Mouse (Mus musculus): ENCODE results near the gene G0s2. TPM values are rescaled to one million over a fixed set of nuclear protein-coding genes. Genes with fewer than 3 reads are reported as not detected.

Gene G0s2
- 1 to 10 TPM; 5.3 to 8.7 TPM for total RNA-seq (2021)

DNA sequence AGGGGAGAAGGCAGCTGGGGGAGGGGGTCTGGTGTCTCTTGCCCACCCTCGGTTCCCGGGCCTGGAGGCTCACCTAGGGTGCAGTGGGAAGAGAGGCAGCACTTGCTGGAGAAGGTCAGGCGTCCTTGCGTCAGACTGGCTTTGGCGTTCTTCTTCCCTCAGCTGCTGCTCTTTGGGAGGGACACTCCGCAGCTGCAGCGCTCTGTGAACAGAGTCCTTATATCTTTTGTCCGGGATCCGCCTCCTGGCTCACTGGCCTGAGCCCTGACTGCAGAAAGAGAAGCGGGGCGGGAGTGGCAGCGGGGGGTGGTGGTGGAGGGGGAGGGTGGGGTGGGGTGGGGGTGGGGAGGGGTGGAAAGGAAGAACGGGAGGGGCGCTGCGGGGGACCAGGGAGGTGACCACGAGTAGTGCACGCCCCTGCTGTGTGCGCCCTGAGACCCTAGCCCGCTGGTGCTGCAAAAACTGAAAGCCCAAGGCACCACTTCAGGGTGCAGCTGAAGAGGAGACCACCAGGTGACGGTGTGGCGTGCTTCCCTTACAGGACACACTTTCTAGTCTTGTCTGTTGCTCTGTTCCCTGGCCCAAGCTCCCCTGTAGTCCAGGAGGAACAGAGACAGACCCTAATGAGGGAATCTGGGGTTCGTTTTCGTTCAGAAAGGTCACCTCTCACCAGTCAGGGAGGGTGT is at the start of gene G0s2:
TSS of gene G0s2 (minus strand) at position 302 of the 686 bp plus-strand sequence.
- intact Hi-C loops (cut with DNase I): loop anchor here (5.0 kb wide), 1 partner anchor 44 kb away; no protein-coding TSS in a partner anchor
- peak; percentile 52 to 55 for DNase-seq (ENCODE audit: low spot score in 2 of 2)

DNA sequence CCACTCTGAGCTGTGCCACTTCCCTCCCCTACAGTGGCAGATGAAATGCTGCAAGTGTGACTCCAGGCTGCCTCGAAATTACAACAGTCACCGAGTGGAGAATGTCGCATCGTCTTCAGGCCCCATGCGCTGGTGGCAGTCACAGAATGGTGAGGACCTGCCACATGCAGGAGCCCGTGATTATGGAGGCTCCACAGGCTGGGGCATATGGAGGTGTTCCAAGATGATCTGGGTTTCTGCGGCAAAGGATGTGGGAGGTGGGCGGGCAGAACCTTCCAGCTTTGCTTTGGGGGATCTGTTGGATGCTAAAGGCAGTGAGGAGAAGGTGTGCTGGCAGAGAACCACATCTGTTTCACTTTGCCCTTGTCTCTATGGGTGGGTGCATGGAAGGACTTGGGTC is 47.4 kb upstream of the G0s2 start:
- intact Hi-C loops (cut with DNase I): loop anchor here (5.0 kb wide), 1 partner anchor 113 kb away; the partner anchor contains the start of gene Lamb3

DNA sequence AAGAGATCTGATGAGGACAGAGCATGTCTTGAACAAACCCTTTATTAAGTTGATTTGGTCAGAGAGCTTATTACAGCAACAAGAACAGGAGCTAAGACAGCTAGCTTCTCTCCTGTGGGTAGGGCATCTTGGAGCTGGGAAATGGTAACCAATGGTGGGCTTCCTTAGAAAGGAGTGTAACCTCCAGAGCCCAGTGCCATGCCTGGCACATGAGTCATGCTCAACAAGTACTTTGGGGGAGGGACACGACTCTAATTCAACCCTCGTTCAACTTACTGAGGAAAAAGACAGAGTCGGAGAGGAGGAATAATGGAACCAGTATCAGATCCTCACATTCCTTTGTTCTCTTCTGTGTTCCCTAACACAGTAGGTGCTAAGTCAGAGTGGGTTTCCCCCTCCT is 46.7 kb upstream of the G0s2 start:
- no peak for DNase-seq (ENCODE audit: low spot score in 2 of 2)
- intact Hi-C loops (cut with DNase I): loop anchor here (5.0 kb wide), 2 partner anchors 47 to 112 kb away; partner anchors contain the start of genes G0s2 and Lamb3

More for the DNA sequence above, 47.4 kb upstream of the G0s2 start:
- peak in 1 of 2 experiments; percentile 23 for DNase-seq (ENCODE audit: low spot score in 2 of 2)

DNA sequence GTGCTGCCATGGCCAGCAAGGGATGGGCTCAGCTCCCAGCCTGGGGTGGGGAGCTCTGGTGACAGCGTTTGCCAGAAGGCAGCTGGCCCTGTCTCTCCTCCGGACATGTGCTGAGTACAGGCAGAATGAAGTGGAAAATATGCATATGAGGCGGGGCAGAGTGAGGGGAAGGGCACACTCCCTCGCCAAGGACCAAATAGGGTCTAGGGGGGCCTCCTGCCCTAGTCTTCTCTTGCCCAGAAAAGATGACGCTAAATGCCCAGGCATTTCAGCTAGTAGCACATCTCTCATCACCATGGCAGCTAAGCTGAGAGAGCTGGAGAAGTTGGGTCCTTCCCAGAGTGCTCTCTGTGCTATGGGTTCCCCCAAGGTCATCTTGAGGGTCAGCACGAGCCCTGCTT is 44.1 kb upstream of the G0s2 start:
- intact Hi-C loops (cut with DNase I): loop anchor here (5.0 kb wide), 1 partner anchor 45 kb away; the partner anchor contains the start of gene G0s2
- peak in 1 of 2 experiments; percentile 42 for DNase-seq (ENCODE audit: low spot score in 2 of 2)

DNA sequence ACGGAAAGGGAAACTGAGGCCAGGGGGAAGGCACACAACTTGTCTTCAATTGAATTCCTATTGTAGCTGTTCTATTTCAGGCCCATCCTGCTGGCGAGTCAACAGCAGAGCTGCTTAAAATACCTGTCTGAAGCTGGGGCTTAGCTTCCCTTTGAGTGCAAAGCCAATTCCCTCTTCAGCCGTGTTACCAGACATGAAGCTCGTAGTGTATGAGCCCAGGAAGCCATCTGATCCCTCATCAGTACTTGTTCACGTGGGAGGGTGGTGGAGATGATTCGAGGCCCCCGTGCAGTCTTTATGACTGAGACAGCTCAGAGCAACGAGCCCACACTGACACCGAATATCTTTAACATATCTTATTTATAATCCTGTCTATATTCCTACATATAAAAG is 43.3 kb upstream of the G0s2 start:
- intact Hi-C loops (cut with DNase I): loop anchor here (5.0 kb wide), 1 partner anchor 44 kb away; the partner anchor contains the start of gene G0s2
- peak; percentile 25 to 41 for DNase-seq (ENCODE audit: low spot score in 2 of 2)

DNA sequence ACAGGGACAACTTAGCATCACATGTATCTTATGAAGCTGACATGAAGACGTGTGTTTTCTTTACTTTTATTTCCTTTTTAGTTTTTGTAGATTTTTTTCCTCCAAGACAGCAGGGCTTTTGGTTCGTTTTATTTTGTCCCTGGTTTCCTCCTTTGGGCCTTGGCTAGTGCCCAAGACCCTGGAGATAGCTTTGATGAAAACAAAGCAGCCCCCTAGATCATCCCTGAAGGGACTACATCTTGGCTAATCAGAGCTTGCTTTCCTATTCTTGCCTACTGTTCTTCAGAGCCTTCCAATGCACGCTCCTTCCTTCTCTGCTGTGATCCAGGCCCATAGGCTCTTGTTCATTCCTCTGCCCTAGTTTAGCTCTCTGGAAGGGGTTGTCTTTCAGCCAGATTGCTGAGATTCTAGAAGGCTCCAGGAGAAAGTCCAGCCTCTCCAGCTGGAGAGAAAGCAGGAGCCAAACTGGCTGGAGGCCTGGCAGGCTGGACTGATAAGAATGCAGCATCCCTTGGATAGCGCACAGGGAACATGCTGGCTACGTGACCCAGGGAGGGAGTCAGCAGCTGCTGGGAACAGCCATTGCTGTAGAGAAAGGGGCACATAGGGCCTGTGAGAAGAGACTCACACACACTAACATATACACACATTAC is 42.8 kb upstream of the G0s2 start:
- intact Hi-C loops (cut with DNase I): loop anchor here (5.0 kb wide), 1 partner anchor 44 kb away; the partner anchor contains the start of gene G0s2
- peak; percentile 64 to 70 for DNase-seq (ENCODE audit: low spot score in 2 of 2)

DNA sequence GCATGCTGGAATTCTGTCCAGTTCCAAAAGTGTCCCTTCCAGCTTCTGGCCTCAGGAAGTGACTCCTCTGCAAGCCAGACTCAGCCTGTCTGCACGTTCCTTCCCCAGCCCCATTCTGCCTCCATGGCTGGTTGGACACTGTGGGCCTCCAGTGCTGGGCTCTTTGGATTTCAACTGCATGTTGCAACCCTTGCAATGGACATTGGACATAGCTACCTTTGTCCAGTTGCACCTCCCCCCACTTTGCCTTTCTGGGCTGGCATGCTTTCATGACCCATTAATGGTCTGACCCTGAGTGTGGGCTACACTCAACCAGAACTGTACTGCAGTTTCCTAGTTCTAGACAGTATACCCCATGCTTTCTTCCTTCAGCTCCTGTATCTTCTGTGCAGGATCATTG is 38.6 kb upstream of the G0s2 start:
- no peak for DNase-seq (ENCODE audit: low spot score in 2 of 2)
- intact Hi-C loops (cut with DNase I): no loop called here

DNA sequence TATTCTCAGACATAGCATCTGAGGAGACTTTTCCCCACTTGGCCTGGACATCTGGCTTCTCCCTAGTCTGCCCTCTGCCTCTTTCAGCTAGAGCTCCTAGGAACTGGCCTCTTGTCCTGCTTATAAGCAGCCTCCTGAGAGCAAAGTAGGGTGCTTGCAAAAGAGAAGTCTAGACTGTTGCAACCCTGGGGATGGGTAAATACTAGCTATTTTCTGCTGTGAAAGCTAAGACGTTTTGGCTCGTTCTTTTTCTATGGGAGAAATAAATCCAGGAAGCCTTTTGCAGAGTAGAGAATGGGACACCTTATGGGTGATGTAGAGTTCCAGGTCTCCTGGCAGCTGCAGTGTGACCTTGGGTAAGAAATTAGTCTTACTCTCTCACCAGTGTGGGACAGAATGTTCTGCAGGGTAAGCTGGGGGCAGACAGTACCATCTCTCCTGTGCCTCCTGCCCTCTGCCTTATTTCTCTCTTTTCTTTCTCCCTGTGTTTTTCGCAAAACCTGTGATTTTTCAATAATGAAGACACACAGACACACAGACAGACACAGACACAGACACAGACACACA is 37.6 kb upstream of the G0s2 start:
- DNase-seq (ENCODE audit: low spot score in 2 of 2): no peak
- intact Hi-C loops (cut with DNase I): no loop called here

DNA sequence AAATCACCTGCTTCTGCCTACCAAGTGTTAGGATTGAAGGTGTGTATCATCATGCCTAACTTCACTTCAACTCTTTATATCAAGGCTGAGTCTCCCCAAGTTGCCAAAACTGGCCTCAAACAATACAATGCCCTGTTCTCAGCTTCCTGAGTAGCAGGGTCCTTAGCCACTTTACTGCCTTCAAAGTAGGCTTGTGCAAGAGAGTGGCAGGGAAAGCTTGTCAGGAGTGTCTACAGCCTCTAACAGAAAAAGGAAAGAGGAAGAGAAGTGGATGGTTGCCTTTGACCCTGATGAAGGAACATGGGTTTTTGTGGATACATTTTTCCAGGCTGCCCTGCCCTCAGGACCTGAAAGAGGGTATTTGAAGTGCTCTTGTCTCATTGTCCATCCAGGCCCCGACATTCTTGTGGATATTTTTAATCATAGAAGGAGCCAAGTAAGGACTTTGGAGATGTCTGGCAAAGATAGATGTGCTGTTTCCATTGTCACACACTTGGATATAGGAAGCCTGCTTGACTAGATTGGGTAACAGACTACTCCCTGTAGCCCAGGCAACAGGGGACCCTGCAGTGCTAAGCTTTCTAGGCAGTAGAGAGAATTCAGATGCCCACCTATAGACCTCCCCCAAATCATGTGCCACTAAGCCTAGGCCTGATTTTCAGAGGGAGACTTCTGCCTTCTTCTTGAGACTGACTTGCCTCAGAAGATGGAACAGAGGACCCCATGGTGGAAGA is 36.9 kb upstream of the G0s2 start:
- DNase-seq (ENCODE audit: low spot score in 2 of 2): no peak
- intact Hi-C loops (cut with DNase I): no loop called here

DNA sequence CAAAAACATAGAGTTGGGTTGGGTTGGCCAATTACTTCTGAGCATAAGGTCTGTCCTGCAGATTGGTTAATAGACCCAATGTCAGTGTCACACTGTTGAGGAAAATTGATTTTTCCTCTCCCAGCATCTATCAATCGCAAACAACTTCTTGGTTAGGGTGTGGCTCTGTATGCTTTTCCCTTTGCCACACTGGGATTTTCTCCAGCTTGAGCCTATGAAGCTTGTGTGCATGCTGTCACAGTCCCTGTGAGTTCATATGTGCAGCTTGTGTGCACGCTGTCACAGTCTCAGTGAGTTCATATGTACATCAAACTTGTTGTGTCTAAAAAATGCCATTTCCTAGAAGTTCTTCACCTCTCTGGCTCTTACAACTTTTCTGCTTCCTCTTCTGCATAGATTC is 33.8 kb upstream of the G0s2 start:
- intact Hi-C loops (cut with DNase I): no loop called here
- DNase-seq (ENCODE audit: low spot score in 2 of 2): no peak

DNA sequence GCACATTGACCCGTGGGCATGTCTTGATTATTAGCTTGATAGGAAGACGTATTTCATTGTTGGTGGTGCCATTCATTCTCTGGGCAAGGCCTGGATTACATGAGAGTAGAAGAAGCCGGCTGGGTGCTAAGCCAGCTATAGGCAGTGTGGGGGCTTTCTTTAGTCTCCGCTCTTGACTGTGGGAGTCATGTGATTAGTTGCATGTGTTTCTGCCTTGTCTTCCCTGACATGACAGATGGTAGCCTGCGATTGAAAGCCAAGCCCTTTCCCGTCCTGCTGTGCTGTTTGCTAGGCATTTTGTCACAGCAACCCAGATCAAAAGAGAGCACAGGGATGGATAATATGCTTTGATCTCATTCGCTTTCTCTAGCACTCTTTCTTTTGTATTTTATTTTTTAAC is 32.4 kb upstream of the G0s2 start:
- DNase-seq (ENCODE audit: low spot score in 2 of 2): no peak
- intact Hi-C loops (cut with DNase I): no loop called here

DNA sequence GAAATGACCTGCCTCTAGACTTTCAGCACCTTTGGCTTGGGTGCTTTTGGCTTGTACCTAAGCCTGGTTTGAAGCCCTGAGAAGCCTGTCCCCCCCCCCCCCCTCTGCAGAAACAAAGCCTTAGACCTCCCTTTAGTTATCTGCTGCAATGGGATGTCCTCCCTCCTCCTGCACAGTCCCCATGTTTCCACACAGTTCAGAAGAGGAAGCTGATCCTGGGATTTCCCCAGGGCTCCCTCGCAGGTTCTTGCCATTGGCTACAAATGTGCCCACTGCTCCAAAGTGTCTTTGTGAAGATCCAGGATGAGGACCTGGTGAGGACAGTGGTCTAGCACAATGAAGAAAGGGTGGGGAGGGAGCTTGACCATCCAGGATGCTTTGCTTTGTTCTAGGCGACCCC is 30.1 kb upstream of the G0s2 start:
- no peak for DNase-seq (ENCODE audit: low spot score in 2 of 2)
- intact Hi-C loops (cut with DNase I): no loop called here

DNA sequence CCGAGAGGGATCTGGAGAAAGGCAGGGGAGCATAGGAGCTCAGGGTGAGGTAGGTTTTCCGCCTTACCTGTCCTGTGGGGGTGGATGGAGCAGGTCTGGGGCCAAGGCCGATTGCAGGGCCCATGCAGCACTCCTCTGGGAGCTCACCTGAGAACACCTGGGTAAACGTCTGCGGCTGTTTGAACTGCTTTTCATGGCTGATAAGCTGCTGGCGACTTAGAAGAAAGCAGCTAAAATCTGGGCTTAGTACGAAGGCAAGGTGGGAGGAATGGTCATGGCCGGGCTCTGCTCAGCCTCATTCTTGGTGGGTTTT is 29.0 kb upstream of the G0s2 start:
- intact Hi-C loops (cut with DNase I): no loop called here
- no peak for DNase-seq (ENCODE audit: low spot score in 2 of 2)

DNA sequence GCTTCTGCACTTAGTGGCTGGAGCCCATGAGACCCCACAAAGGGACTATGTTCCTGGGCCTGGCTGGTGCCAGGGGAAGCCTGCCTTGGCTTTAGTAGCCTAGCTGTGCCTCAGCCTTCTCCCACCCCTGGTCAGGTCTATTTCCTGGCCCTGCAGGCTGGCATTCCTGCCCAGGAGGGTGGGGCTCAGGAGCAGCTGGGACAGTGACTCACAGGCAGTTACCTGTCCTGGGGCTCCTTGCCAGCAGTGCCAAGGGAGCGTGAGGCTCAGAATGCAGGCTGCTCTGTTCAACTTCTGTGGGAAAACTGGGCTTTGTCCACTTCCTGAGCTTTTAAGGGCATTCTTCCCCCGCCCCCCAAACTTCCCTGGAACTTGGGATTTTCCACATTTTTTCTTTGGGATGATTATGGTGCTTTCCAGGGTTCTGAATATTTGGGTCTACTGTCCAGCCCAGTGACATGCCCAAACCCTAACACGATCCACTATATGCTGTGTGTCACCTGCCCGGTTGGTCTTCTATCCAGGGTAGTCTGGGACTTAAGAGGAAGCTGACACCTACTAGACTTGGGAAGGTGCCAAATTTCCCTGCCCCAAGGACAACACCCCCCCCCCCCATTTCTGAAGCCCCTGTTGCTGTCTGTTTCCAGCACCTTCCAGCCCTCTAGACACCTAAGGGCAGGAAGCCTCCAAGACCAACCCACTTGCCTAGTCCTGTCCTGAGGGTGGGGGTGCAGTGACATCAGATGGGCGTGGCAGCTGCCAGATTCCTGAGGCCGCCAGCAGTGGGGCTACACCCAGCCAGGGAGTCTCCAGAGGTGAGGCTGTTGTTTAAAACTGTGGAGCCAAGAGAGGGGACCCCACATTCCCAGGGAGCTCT is 28.4 kb upstream of the G0s2 start:
- intact Hi-C loops (cut with DNase I): no loop called here
- DNase-seq (ENCODE audit: low spot score in 2 of 2): no peak

DNA sequence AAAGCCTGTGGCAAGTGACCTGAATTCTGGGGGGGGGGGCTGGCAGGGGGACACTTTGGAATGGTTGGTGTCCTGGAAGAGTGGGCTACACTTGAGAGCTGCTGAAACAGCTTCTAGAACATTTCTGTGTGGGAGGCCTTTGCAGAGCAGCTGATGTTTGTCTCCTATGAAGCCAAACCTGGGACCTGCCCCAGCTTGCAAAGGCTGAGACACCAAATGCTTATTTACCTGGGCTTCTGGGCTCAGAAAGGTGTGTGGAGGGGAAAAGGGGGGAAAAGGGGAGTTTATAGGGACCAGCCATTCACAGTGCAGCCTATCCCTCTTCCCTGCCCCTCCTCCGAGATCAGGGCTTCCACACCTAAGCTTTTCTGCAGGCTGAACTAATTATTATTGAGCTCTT is 27.0 kb upstream of the G0s2 start:
- intact Hi-C loops (cut with DNase I): no loop called here

DNA sequence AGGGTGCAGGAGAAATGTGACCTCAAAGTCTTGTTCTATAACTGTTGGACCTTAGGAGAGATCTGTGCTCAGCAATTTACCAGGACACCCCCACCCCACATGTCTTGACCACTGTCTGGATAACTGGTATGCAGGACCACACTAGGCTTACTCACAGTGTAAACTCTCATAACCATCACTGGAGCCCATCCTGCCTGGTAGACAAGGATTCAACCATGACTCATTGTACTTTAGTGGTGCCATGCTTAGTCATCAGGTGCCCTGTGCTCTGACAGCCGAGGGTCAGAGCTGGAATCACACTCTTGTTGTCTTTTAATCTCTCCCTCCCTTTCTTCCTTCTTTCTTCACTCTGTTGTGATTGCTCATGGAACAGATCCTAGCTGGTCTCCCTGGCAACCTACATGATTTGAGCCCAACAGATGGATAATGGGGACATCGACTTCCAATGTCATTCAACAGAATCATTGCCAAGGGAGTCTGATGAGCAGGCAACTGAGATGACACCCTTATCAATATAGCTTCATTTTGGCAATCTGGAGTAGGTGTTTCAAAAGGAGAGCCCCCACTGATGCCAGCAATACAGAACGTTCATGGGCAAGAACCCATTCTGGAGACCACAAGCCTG is 25.2 kb upstream of the G0s2 start:
- DNase-seq (ENCODE audit: low spot score in 2 of 2): no peak
- intact Hi-C loops (cut with DNase I): no loop called here

More for the DNA sequence above, 27.0 kb upstream of the G0s2 start:
- no peak for DNase-seq (ENCODE audit: low spot score in 2 of 2)

DNA sequence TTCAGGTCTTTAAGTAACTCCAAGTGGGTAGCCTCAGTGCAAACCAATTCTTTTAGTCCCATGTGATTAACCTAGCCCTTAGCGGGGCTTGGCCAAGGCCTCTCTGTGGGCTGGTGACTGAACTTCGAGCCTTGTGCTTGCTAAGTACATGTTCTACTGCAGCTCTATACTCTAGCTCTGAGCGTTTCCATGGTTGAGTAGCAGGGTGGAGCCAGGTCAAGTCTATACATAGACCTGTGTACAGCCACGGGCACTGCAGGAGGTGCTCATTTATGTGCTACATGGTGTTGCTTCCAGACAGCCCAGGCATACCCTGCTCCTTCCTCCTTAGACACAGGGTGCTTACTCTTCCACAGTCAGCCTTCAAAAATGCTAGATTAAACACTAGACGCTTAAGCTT is 22.9 kb upstream of the G0s2 start:
- no peak for DNase-seq (ENCODE audit: low spot score in 2 of 2)
- intact Hi-C loops (cut with DNase I): no loop called here

DNA sequence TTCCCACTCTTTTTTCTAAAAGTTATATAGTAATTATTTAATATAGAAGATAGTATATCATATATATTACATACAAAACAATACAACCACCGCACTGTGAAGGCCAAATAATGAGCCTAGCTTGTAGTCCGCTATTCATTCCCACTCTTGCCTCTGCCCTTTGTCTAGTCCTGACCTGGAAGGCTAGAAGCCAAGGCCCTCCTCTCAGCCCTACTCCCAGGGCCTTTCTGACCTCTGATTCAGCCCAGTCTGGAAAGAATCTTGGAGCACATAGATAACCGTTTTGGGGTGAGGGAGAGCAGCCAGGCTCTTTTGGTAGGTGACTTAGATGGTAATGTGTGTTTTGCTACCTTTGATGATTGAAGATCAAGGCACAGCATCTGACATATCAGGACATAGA is 20.9 kb upstream of the G0s2 start:
- intact Hi-C loops (cut with DNase I): no loop called here
- no peak for DNase-seq (ENCODE audit: low spot score in 2 of 2)

DNA sequence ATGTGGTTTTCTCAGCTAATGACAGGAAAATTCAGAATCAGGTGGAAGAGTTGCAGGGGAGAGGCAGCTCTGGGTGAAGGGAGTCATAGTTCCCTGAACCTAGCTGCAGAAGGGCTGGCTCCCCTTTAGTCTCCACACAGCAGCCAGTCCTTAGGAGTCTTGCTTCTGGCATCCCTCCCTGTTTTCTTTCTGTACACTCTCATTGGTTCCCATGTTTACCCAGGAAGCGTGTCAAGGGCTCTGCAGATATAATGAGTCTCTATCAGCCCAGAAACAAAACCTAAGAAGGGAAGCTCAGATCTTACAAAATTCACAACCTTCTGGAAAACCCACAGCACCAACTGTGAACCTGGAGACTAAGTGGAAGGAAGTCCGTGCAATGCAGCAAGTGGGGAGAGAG is 20.0 kb upstream of the G0s2 start:
- intact Hi-C loops (cut with DNase I): no loop called here
- no peak for DNase-seq (ENCODE audit: low spot score in 2 of 2)
